11 mouse cellular contexts compared by ENCODE assay signal in the genomic region with DNA sequence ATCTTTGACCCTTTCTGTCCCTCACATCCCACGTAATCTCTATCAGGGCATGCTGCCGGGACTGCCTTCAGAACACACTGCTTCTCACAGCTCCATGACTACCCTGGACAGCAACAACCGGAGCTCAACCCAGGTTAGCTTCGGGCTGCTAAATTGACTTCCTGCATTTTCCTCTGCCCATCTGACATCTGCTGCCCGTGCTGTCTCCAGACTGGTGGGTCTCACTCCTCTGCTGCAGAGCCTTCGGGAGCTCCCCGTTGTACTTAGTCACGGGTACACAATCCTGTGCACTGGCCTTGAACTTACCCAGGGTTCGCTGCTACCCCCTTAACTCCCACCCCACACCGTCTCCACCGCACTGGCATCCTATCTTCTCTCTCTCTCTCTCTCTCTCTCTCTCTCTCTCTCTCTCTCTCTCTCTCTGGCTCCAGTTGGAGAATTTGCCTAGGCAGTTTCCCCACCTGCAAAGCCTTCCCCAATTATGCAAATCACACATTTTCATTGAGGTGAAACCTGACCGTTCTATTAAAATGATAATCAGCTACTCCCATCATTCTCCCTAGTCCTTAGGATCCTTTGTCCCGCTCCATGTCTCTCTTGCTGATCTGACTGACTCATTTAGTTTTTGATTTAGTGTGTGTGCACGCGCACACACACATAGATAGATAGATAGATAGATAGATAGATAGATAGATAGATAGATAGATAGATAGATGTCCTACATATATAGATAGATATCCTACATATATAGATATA.
DNase-seq lines count a peak whose midpoint lies in the region; ATAC-seq lines count a peak whose summit lies in the region.
"Had no signal": no experiment of that assay in that cellular context is flagged by ENCODE, and none has a peak within 500 bp of the region (broad histone marks: within the 10 kb centered on the region; RNA-seq: fewer than 3 reads in every experiment).

No protein-coding gene starts in this region.

- H3K9ac ChIP-seq in forebrain, embryonic 12.5 days, result no peak overlapping the region
- H3K9ac ChIP-seq in midbrain, embryonic 11.5 days (ENCODE audit: low read length), result no peak overlapping the region
- no peak overlapping the region for H3K9ac ChIP-seq in intestine, embryonic 15.5 days

- peak; percentile 45; the same call in 1 of the 2 replicates for ATAC-seq in forebrain, embryonic 12.5 days (ENCODE audit: low FRiP score)
- ATAC-seq in midbrain, embryonic 11.5 days (ENCODE audit: low FRiP score), result peak; percentile 71
- no peak for ATAC-seq in intestine, embryonic 15.5 days

- H3K4me2 ChIP-seq in forebrain, embryonic 12.5 days, result peak overlapping the region; percentile 44
- H3K4me2 ChIP-seq in midbrain, embryonic 11.5 days, result peak overlapping the region; percentile 33
- H3K4me2 ChIP-seq in intestine, embryonic 15.5 days (replicated peaks), result no peak overlapping the region

- H3K9me3 ChIP-seq in forebrain, embryonic 12.5 days, result no peaks in the 10 kb centered on the region
- H3K9me3 ChIP-seq in midbrain, embryonic 11.5 days (ENCODE audit: control insufficient read depth, low read length), result no peaks in the 10 kb centered on the region
- no peaks in the 10 kb centered on the region for H3K9me3 ChIP-seq in intestine, embryonic 15.5 days

- 7% methylated on average over 15 of the region's 15 CpGs for WGBS in forebrain, embryonic 12.5 days
- 9% methylated on average over 15 of the region's 15 CpGs for WGBS in midbrain, embryonic 11.5 days
- WGBS in intestine, embryonic 15.5 days, result 9% methylated on average over 15 of the region's 15 CpGs

- H3K27ac ChIP-seq in forebrain, embryonic 12.5 days, result no peak overlapping the region
- no peak overlapping the region for H3K27ac ChIP-seq in midbrain, embryonic 11.5 days (ENCODE audit: low read depth, low read length)
- no peak overlapping the region for H3K27ac ChIP-seq in intestine, embryonic 15.5 days

- no peaks in the 10 kb centered on the region for H3K36me3 ChIP-seq in forebrain, embryonic 12.5 days (replicated peaks)
- H3K36me3 ChIP-seq in midbrain, embryonic 11.5 days (ENCODE audit: control insufficient read depth, insufficient read depth, low read length), result no peaks in the 10 kb centered on the region
- H3K36me3 ChIP-seq in intestine, embryonic 15.5 days, result no peaks in the 10 kb centered on the region

- H3K27me3 ChIP-seq in forebrain, embryonic 12.5 days, result no peaks in the 10 kb centered on the region
- no peaks in the 10 kb centered on the region for H3K27me3 ChIP-seq in midbrain, embryonic 11.5 days (ENCODE audit: control insufficient read depth, insufficient read depth, low read length)
- no peaks in the 10 kb centered on the region for H3K27me3 ChIP-seq in intestine, embryonic 15.5 days (replicated peaks)

- H3K4me1 ChIP-seq in forebrain, embryonic 12.5 days, result peaks cover 19% of the 10 kb centered on the region
- peaks cover 3% of the 10 kb centered on the region for H3K4me1 ChIP-seq in midbrain, embryonic 11.5 days (ENCODE audit: control insufficient read depth, insufficient read depth, low read length)
- H3K4me1 ChIP-seq in intestine, embryonic 15.5 days (replicated peaks), result no peaks in the 10 kb centered on the region

- peak overlapping the region; percentile 5; the same call in 1 of the 2 replicates for H3K4me3 ChIP-seq in forebrain, embryonic 12.5 days (replicated peaks)
- H3K4me3 ChIP-seq in midbrain, embryonic 11.5 days (ENCODE audit: low read depth, low read length), result no peak overlapping the region
- H3K4me3 ChIP-seq in intestine, embryonic 15.5 days (replicated peaks), result no peak overlapping the region

- peak; percentile 28 to 36 for DNase-seq in cerebellum, postnatal 10 days
- DNase-seq in cerebellum, postnatal 4 days (ENCODE audit: low spot score in 2 of 2), result no peak
- peak; percentile 45 for DNase-seq in ES-CJ7 (ENCODE audit: low read depth, low spot score)
- DNase-seq in midbrain, embryonic 11.5 days (ENCODE audit: low spot score, missing footprints), result peak; percentile 88
- no peak for DNase-seq in gastrocnemius, postnatal 4 days (ENCODE audit: low spot score in 2 of 2)
- DNase-seq in frontal cortex, postnatal 25 days (ENCODE audit: low spot score in 2 of 2), result no peak
- DNase-seq: adrenal gland, postnatal 36 days; lung, postnatal 10 days; spleen, adult 18-20 months had no signal

Comparison
In these comparisons a context has a peak if more than half of its experiments do, and no peak if none do; other contexts are left out.
1. DNase-seq: peak in cerebellum, postnatal 10 days (2 of 2), ES-CJ7 (single experiment) and midbrain, embryonic 11.5 days (single experiment); none in cerebellum, postnatal 4 days (0 of 2), gastrocnemius, postnatal 4 days (0 of 2) and frontal cortex, postnatal 25 days (0 of 2).